Mouse (Mus musculus): ENCODE results near the gene Rexo5.

GRCm38 (mm10) chr7:119766996-119767395 lies 26.8 kb upstream of the Rexo5 start:
- no peak for TF ChIP-seq CTCF (IDR thresholded peaks at IDR 0.05; ENCODE audit: extremely low read depth, insufficient read length, insufficient replicate concordance, low read depth, low read length)
- no peak for TF ChIP-seq POLR2A (IDR thresholded peaks at IDR 0.05; ENCODE audit: low read depth, low read length)

All from small intestine, adult 2 months (tissue).